Mouse (Mus musculus) myocyte (in vitro differentiated cells): ENCODE measurements at regions not wholly inside any gene's neighbourhood (a gene's known extent, or its start where the extent isn't known, plus 50 kb on each side); places are given as distances from the start of the nearest gene placed in this dataset.

Experiments used
- H3K27me3 ChIP-seq: one replicate; pipeline ENCODE4 v1.6.1; 2011; ENCODE audit not compliant: control insufficient read depth, insufficient read depth, insufficient read length
- H3K36me3 ChIP-seq: one replicate; pipeline ENCODE4 v1.6.1; 2011; ENCODE audit not compliant: control insufficient read depth, insufficient read depth
- H3K4me2 ChIP-seq: one replicate; pipeline ENCODE4 v1.6.1; 2011; ENCODE audit warnings: low read depth, control low read depth
- H3K4me3 ChIP-seq: one replicate; pipeline ENCODE4 v1.5.1; 2011; ENCODE audit warnings: mild to moderate bottlenecking, control low read depth, moderate library complexity
- H3K79me2 ChIP-seq: one replicate; pipeline ENCODE4 v1.6.1; 2011; ENCODE audit not compliant: control insufficient read depth, insufficient read depth
- H3ac ChIP-seq: one replicate; pipeline ENCODE4 v1.6.1; 2011; ENCODE audit not compliant: control insufficient read depth, insufficient read length
- CEBPB ChIP-seq: IDR thresholded peaks from 2 replicates; pipeline ENCODE4 v1.6.1; 2011; ENCODE audit warnings: mild to moderate bottlenecking, moderate library complexity; ENCODE audit not compliant: poor library complexity, insufficient read depth, severe bottlenecking
- E2F4 ChIP-seq: IDR thresholded peaks from one replicate; pipeline ENCODE4 v1.6.1; 2011; ENCODE audit warnings: mild to moderate bottlenecking, control low read depth, moderate library complexity; ENCODE audit not compliant: insufficient read depth
- MAX ChIP-seq: IDR thresholded peaks from one replicate; pipeline ENCODE4 v1.6.1; 2011; ENCODE audit warnings: low read depth, mild to moderate bottlenecking, control low read depth
- MYOD1 ChIP-seq, 3 experiments: IDR thresholded peaks; one replicate each; pipeline ENCODE4 v1.6.1; 2011; ENCODE audit warnings: control low read depth in 2 of 3, low read depth in 2 of 3, mild to moderate bottlenecking in 2 of 3, moderate library complexity in 1 of 3; ENCODE audit not compliant: insufficient read length in 2 of 3, control insufficient read depth in 1 of 3
- MYOG ChIP-seq, 3 experiments: IDR thresholded peaks; one replicate each; pipeline ENCODE4 v1.6.1; 2011; ENCODE audit warnings: control low read depth in 2 of 3, low read depth in 2 of 3, mild to moderate bottlenecking in 2 of 3; ENCODE audit not compliant: insufficient read length in 2 of 3, control insufficient read depth in 1 of 3, insufficient read depth in 1 of 3
- POLR2A ChIP-seq: IDR thresholded peaks from one replicate; pipeline ENCODE4 v1.6.1; 2011; ENCODE audit warnings: low read depth, mild to moderate bottlenecking, control low read depth, moderate library complexity; ENCODE audit not compliant: insufficient read length
- POLR2AphosphoS2 ChIP-seq: IDR thresholded peaks from one replicate; pipeline ENCODE4 v1.6.1; 2011; ENCODE audit warnings: low read depth, control low read depth; ENCODE audit not compliant: insufficient read length
- REST ChIP-seq: IDR thresholded peaks from one replicate; pipeline ENCODE4 v1.6.1; 2011; ENCODE audit warnings: mild to moderate bottlenecking, control low read depth, moderate library complexity; ENCODE audit not compliant: insufficient read depth, insufficient read length
- SRF ChIP-seq: IDR thresholded peaks from one replicate; pipeline ENCODE4 v1.6.1; 2011; ENCODE audit warnings: low read depth; ENCODE audit not compliant: control insufficient read depth, insufficient read length
- TCF12 ChIP-seq: IDR thresholded peaks from one replicate; pipeline ENCODE4 v1.6.1; 2011; ENCODE audit warnings: mild to moderate bottlenecking, control low read depth; ENCODE audit not compliant: poor library complexity, insufficient read depth, severe bottlenecking
- TCF3 ChIP-seq: IDR thresholded peaks from one replicate; pipeline ENCODE4 v1.6.1; 2011; ENCODE audit warnings: low read depth, control low read depth; ENCODE audit not compliant: insufficient read length
- USF1 ChIP-seq: IDR thresholded peaks from one replicate; pipeline ENCODE4 v1.6.1; 2011; ENCODE audit warnings: low read depth, mild to moderate bottlenecking, control low read depth, moderate library complexity

- no peaks in the 10 kb centered on the region for H3K79me2 ChIP-seq
- H3ac ChIP-seq: no peak overlapping the region
- no peaks in the 10 kb centered on the region for H3K36me3 ChIP-seq
- H3K27me3 ChIP-seq: no peaks in the 10 kb centered on the region
- no peak overlapping the region for H3K4me3 ChIP-seq
- peak overlapping the region; percentile 79 for H3K4me2 ChIP-seq
- TF ChIP-seq MYOD1 (IDR thresholded peaks at IDR 0.05; ENCODE audit: control insufficient read depth in 1 of 3, insufficient read length in 2 of 3, low read depth in 2 of 3) (no peak), TCF12 (no peak), TCF3 (no peak), POLR2A (no peak), MYOG (IDR thresholded peaks at IDR 0.05; ENCODE audit: control insufficient read depth in 1 of 3, insufficient read depth in 1 of 3, insufficient read length in 2 of 3, low read depth in 2 of 3) (no peak), SRF (no peak), USF1 (no peak), E2F4 (no peak), MAX (no peak), REST (no peak), POLR2AphosphoS2 (no peak), CEBPB (no peak)
Observed at GRCm38 (mm10) chr1:138349099-138349498, 75.6 kb downstream of the Atp6v1g3 start.

GRCm38 (mm10) chr1:138356407-138356806, 82.9 kb downstream of the Atp6v1g3 start:
- Histone ChIP-seq H3K4me2 (no peak overlapping the region), H3K4me3 (no peak overlapping the region), H3K36me3 (no peaks in the 10 kb centered on the region), H3ac (no peak overlapping the region), H3K79me2 (no peaks in the 10 kb centered on the region), H3K27me3 (no peaks in the 10 kb centered on the region)
- TF ChIP-seq E2F4 (no peak), TCF12 (no peak)

GRCm38 (mm10) chr1:138362684-138363472, 89.3 kb downstream of the Atp6v1g3 start:
- Histone ChIP-seq H3K4me2 (no peak overlapping the region), H3K4me3 (no peak overlapping the region), H3K36me3 (no peaks in the 10 kb centered on the region), H3K27me3 (no peaks in the 10 kb centered on the region), H3K79me2 (no peaks in the 10 kb centered on the region), H3ac (no peak overlapping the region)
- TF ChIP-seq POLR2AphosphoS2 (no peak), MYOG (IDR thresholded peaks at IDR 0.05; ENCODE audit: control insufficient read depth in 1 of 3, insufficient read depth in 1 of 3, insufficient read length in 2 of 3, low read depth in 2 of 3) (no peak), REST (no peak), SRF (no peak), MYOD1 (IDR thresholded peaks at IDR 0.05; ENCODE audit: control insufficient read depth in 1 of 3, insufficient read length in 2 of 3, low read depth in 2 of 3) (no peak), POLR2A (no peak), TCF3 (no peak), CEBPB (no peak)

GRCm38 (mm10) chr1:138369953-138370482, 96.5 kb downstream of the Atp6v1g3 start:
- no peak overlapping the region for H3K4me3 ChIP-seq
- no peak overlapping the region for H3K4me2 ChIP-seq
- TF ChIP-seq POLR2AphosphoS2: no peak
- TF ChIP-seq E2F4: no peak
- no peak for TF ChIP-seq POLR2A
- TF ChIP-seq CEBPB: peak; percentile 88
- no peak for TF ChIP-seq TCF12
- H3ac ChIP-seq: no peak overlapping the region
- H3K36me3 ChIP-seq: no peaks in the 10 kb centered on the region
- no peaks in the 10 kb centered on the region for H3K27me3 ChIP-seq
- no peaks in the 10 kb centered on the region for H3K79me2 ChIP-seq

GRCm38 (mm10) chr1:138371474-138371873, 97.9 kb downstream of the Atp6v1g3 start:
- Histone ChIP-seq H3K27me3 (no peaks in the 10 kb centered on the region), H3K79me2 (no peaks in the 10 kb centered on the region), H3K4me3 (no peak overlapping the region), H3K4me2 (no peak overlapping the region), H3ac (no peak overlapping the region), H3K36me3 (no peaks in the 10 kb centered on the region)
- no peak for TF ChIP-seq SRF
- TF ChIP-seq USF1: no peak
